Mouse (Mus musculus) heart, embryonic 15.5 days (tissue): ENCODE data around the gene Gm21292. TPM values are rescaled to one million over a fixed set of nuclear protein-coding genes. Genes with fewer than 3 reads are reported as not detected.
"Not testable (repeated sequence)": the region's sequence is repeated elsewhere in the genome, so short reads cannot be mapped to it uniquely, and the experiment has no call there.

ENCODE experiments used
- ATAC-seq: fragments of 200-750 bp; cut with Nextera tagmentation; replicated peaks from 2 replicates; pipeline ENCODE4 v1.8.0; 2017; ENCODE audit warnings: low read depth, moderate TSS enrichment; ENCODE audit not compliant: insufficient number of reproducible peaks, insufficient read depth, low FRiP score
- H3K27ac ChIP-seq: fragments of 300-500 bp; sonication (generic); 2 replicates; pipeline ENCODE4 v1.5.1; 2015; ENCODE audit warnings: mild to moderate bottlenecking, inconsistent platforms
- H3K27me3 ChIP-seq: fragments of 300-500 bp; sonication (generic); 2 replicates; pipeline ENCODE4 v1.6.1; 2015; ENCODE audit warnings: inconsistent platforms
- H3K36me3 ChIP-seq: fragments of 300-500 bp; sonication (generic); 2 replicates; pipeline ENCODE4 v1.6.1; 2015; ENCODE audit warnings: mild to moderate bottlenecking, inconsistent platforms
- H3K4me1 ChIP-seq: fragments of 300-500 bp; sonication (generic); replicated peaks from 2 replicates; pipeline ENCODE4 v1.6.1; 2015; ENCODE audit warnings: inconsistent platforms
- H3K4me2 ChIP-seq: fragments of 300-500 bp; sonication (generic); 2 replicates; pipeline ENCODE4 v1.6.1; 2015; ENCODE audit warnings: inconsistent platforms, mild to moderate bottlenecking, moderate library complexity
- H3K4me3 ChIP-seq: fragments of 300-500 bp; sonication (generic); 2 replicates; pipeline ENCODE4 v1.5.1; 2015; ENCODE audit warnings: mild to moderate bottlenecking, inconsistent platforms
- H3K9ac ChIP-seq: fragments of 300-500 bp; sonication (generic); 2 replicates; pipeline ENCODE4 v1.6.1; 2015; ENCODE audit warnings: mild to moderate bottlenecking, inconsistent platforms
- H3K9me3 ChIP-seq: fragments of 300-500 bp; sonication (generic); replicated peaks from 2 replicates; pipeline ENCODE4 v1.6.1; 2016; ENCODE audit warnings: inconsistent platforms
- WGBS: fragments of 180-500 bp; shearing (Covaris S2); methylation state at CpG from one replicate; pipeline ENCODE4 v1.1.7; 2015; ENCODE audit warnings: mixed read lengths; 5-methylcytosine and 5-hydroxymethylcytosine counted together
- polyA plus RNA-seq: library from polyadenylated mRNA; unstranded; fragments of >200 nt; fragmentation: Nextera tagmentation; extraction: Ambion mirVana; gene quantifications from 2 replicates; pipeline ENCODE4 v1.2.1, GENCODE M21; 2015

The Gm21292 gene
- polyA plus RNA-seq: not detected in 2 replicates

DNA sequence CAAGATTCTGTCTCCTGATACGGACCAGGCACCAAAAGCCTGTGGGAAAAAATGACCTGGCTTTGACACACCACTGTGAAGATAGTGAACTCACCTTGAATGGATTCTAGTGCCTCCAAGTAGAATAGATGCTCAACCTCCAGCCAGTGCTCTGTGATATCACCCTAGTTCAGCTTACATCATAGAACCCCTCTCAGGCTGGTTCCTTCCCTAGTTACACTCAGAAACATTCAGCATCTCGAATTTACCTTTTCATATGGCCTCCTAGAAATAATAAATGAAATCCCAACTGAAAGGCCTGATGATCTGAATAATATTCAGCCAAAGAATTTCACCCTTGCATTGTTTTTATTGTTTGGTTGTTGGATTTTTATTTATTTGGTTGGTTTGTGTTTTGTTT is at the start of gene Gm21292:
TSS of gene Gm21292 (minus strand) at position 101 of the 400 bp plus-strand sequence.
- H3K4me2 ChIP-seq, H3K9me3 ChIP-seq, H3K4me1 ChIP-seq, ATAC-seq, H3K36me3 ChIP-seq, H3K9ac ChIP-seq, H3K27ac ChIP-seq, H3K27me3 ChIP-seq, H3K4me3 ChIP-seq: not testable (repeated sequence)
- WGBS: 34% methylated on average over 2 of the region's 2 CpGs

Other genes starting within 250 kb of the Gm21292 start
- not detected in 2 replicates for gene Gm21721, start 68.3 kb upstream of the Gm21292 start, polyA plus RNA-seq
- not detected in 2 replicates for gene Gm21812, start 213.3 kb upstream of the Gm21292 start, polyA plus RNA-seq